Mouse (Mus musculus) forebrain, embryonic 11.5 days (tissue): ENCODE data around the gene Ncstn. TPM values are rescaled to one million over a fixed set of nuclear protein-coding genes. Genes with fewer than 3 reads are reported as not detected.

Experiments
- ATAC-seq: fragments of 200-750 bp; cut with Nextera tagmentation; replicated peaks from 2 replicates; pipeline ENCODE4 v1.8.0; 2017; ENCODE audit warnings: moderate TSS enrichment; ENCODE audit not compliant: low FRiP score
- DNase-seq: peaks from one replicate; pipeline ENCODE4 v3.0.0-alpha.2; 2017; ENCODE audit warnings: low spot score
- H3K27ac ChIP-seq: fragments of 300-500 bp; sonication (generic); 2 replicates; pipeline ENCODE4 v1.5.1; 2014; ENCODE audit warnings: low read depth, low read length
- H3K27me3 ChIP-seq: fragments of 300-500 bp; sonication (generic); 2 replicates; pipeline ENCODE4 v1.6.1; 2014; ENCODE audit warnings: mild to moderate bottlenecking, low read length, mixed read lengths; ENCODE audit not compliant: control insufficient read depth, insufficient read depth
- H3K36me3 ChIP-seq: fragments of 300-500 bp; sonication (generic); 2 replicates; pipeline ENCODE4 v1.6.1; 2014; ENCODE audit warnings: mild to moderate bottlenecking, low read length, moderate library complexity, mixed read lengths; ENCODE audit not compliant: control insufficient read depth, insufficient read depth
- H3K4me1 ChIP-seq: fragments of 300-500 bp; sonication (generic); replicated peaks from 2 replicates; pipeline ENCODE4 v1.6.1; 2014; ENCODE audit warnings: low read length, mixed read lengths; ENCODE audit not compliant: control insufficient read depth, insufficient read depth
- H3K4me2 ChIP-seq: fragments of 300-500 bp; sonication (generic); 2 replicates; pipeline ENCODE4 v1.6.1; 2014; ENCODE audit warnings: low read depth, mild to moderate bottlenecking, low read length, moderate library complexity, mixed read lengths; ENCODE audit not compliant: severe bottlenecking
- H3K4me3 ChIP-seq: fragments of 300-500 bp; sonication (generic); 2 replicates; pipeline ENCODE4 v1.5.1; 2014; ENCODE audit warnings: low read depth, low read length
- H3K9ac ChIP-seq: fragments of 300-500 bp; sonication (generic); 2 replicates; pipeline ENCODE4 v1.6.1; 2014; ENCODE audit warnings: low read length
- H3K9me3 ChIP-seq: fragments of 300-500 bp; sonication (generic); 2 replicates; pipeline ENCODE4 v1.6.1; 2016; ENCODE audit warnings: low read length, mixed read lengths; ENCODE audit not compliant: control insufficient read depth
- WGBS: fragments of 180-500 bp; shearing (Covaris S2); extraction: QIAGEN DNeasy Blood & Tissue Kit; methylation state at CpG from one replicate; pipeline ENCODE4 v1.1.7; 2014; 5-methylcytosine and 5-hydroxymethylcytosine counted together
- polyA plus RNA-seq: library from polyadenylated mRNA; unstranded; fragments of >200 nt; fragmentation: Nextera tagmentation; extraction: Ambion mirVana; gene quantifications from 2 replicates; pipeline ENCODE4 v1.2.1, GENCODE M21; 2014

Ncstn gene
- polyA plus RNA-seq, 1 experiment from 2014 or later = 107 TPM

DNA sequence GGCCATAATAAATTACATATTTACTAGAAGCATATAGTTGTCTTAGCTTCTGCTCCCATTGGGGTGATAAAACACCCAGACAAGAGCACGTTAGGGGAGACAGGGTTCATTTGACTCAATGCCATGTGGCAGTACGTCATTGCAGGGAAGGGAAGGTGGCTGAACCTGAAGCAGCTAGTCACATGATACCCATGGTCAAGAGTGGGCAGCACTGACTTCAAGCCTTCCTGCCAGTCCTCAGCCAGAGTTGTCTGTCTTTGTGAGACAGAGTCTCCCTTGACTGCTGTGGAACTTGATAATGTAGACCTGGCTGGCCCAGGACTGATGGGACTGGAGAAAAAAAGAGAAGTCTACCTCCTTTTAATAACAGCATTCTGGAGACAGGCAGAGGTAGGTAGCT lies 40.1 kb upstream of the Ncstn start:
- H3K4me2 ChIP-seq = no peak overlapping the region
- 90% methylated on average over 2 of the region's 2 CpGs for WGBS
- ATAC-seq = no peak
- no peaks in the 10 kb centered on the region for H3K9me3 ChIP-seq
- H3K36me3 ChIP-seq = peaks cover 12% of the 10 kb centered on the region
- H3K4me3 ChIP-seq = no peak overlapping the region
- H3K27me3 ChIP-seq = no peaks in the 10 kb centered on the region
- no peak overlapping the region for H3K9ac ChIP-seq
- peaks cover 3% of the 10 kb centered on the region; the same call in 1 of the 2 replicates for H3K4me1 ChIP-seq
- no peak overlapping the region for H3K27ac ChIP-seq
- no peak for DNase-seq

- H3K27ac ChIP-seq = no peak overlapping the region
- no peak overlapping the region for H3K9ac ChIP-seq
- H3K4me2 ChIP-seq = no peak overlapping the region
- no peaks in the 10 kb centered on the region for H3K4me1 ChIP-seq
- no peaks in the 10 kb centered on the region for H3K9me3 ChIP-seq
- WGBS = 50% methylated on average over 3 of the region's 3 CpGs
- no peaks in the 10 kb centered on the region for H3K27me3 ChIP-seq
- ATAC-seq = no peak
- H3K4me3 ChIP-seq = no peak overlapping the region
- peak; percentile 59 for DNase-seq
- peaks cover 15% of the 10 kb centered on the region for H3K36me3 ChIP-seq
Observed at GRCm38 (mm10) chr1:172119720-172120119, 37.1 kb upstream of the Ncstn start.

- Histone ChIP-seq H3K27ac (no peak overlapping the region), H3K4me1 (no peaks in the 10 kb centered on the region), H3K27me3 (no peaks in the 10 kb centered on the region), H3K9ac (no peak overlapping the region), H3K36me3 (peaks cover 16% of the 10 kb centered on the region), H3K9me3 (no peaks in the 10 kb centered on the region), H3K4me3 (no peak overlapping the region), H3K4me2 (no peak overlapping the region)
- ATAC-seq (no peak), DNase-seq (no peak)
- 87% methylated on average over 6 of the region's 6 CpGs for WGBS
Observed at GRCm38 (mm10) chr1:172119100-172119499, 36.5 kb upstream of the Ncstn start.

DNA sequence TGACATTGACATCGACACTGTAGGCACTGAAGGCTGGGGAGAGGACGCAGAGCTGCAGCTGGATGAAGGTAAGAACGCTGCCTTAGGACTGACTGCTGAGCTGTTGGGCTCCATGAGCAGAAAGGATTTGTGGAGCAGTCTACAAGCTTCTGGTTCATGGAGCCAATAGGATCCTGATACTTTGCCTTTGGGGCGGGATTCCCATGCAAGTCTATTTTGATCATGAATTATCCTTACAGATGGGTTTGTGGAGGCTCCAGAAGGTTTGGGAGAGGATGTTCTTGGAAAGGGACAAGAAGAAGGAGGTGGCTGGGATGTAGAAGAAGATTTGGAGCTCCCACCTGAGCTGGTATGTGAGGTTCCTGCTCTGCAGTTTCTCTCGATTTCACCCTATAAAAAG lies 34.4 kb upstream of the Ncstn start:
- H3K27ac ChIP-seq = no peak overlapping the region
- no peak overlapping the region for H3K9ac ChIP-seq
- no peak overlapping the region for H3K4me2 ChIP-seq
- no peaks in the 10 kb centered on the region for H3K9me3 ChIP-seq
- 94% methylated on average over 5 of the region's 5 CpGs for WGBS
- DNase-seq = no peak
- no peaks in the 10 kb centered on the region for H3K27me3 ChIP-seq
- H3K4me3 ChIP-seq = no peak overlapping the region
- no peaks in the 10 kb centered on the region for H3K4me1 ChIP-seq
- H3K36me3 ChIP-seq = peaks cover 20% of the 10 kb centered on the region
- ATAC-seq = no peak

DNA sequence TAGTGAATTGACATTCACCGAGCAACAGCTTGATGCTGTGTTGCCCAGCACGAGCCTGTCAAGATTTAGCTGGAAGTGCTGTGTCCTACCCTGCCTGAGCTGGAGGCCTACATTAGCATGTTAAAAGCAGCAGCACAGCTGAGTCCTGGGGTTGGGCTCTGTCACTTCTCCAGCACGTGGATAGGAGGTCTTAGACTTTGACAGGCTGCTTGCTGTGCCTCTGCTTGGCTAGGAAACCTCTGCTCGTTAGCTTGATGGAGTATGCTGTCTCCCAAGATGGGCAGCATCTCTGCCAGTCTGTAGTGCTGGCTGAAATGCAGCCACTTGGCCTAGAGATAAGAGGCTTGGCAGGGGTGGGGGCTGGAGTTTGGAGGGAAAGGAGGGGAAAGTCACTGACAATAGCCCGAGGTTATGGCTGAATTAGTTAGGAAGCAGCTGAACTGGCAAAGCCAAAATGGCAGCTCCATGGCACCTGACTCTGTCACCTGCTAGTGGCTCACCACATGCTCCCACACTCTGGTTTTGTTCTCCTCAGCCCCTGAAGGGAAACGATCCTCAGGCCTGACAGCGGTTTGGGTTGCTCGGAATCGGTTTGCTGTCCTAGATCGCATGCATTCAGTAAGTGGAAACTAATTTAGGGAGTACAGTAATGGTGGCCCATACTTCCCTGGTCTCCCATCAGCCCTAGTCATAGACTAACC lies 25.3 kb upstream of the Ncstn start:
- WGBS = 81% methylated on average over 10 of the region's 10 CpGs
- no peak for ATAC-seq

GRCm38 (mm10) chr1:172105101-172105500 lies 22.5 kb upstream of the Ncstn start:
- Histone ChIP-seq H3K36me3 (peaks cover 16% of the 10 kb centered on the region), H3K4me1 (no peaks in the 10 kb centered on the region), H3K27me3 (no peaks in the 10 kb centered on the region), H3K9ac (no peak overlapping the region), H3K4me2 (no peak overlapping the region), H3K27ac (no peak overlapping the region), H3K4me3 (no peak overlapping the region), H3K9me3 (no peaks in the 10 kb centered on the region)
- WGBS = 90% methylated on average over 11 of the region's 11 CpGs
- ATAC-seq = no peak
- DNase-seq = no peak

More for the DNA sequence above, 25.3 kb upstream of the Ncstn start:
- H3K27me3 ChIP-seq = no peaks in the 10 kb centered on the region
- no peak for DNase-seq
- H3K36me3 ChIP-seq = peaks cover 16% of the 10 kb centered on the region
- no peak overlapping the region for H3K4me2 ChIP-seq
- H3K4me1 ChIP-seq = no peaks in the 10 kb centered on the region
- no peak overlapping the region for H3K27ac ChIP-seq
- H3K9ac ChIP-seq = no peak overlapping the region
- no peak overlapping the region for H3K4me3 ChIP-seq
- H3K9me3 ChIP-seq = no peaks in the 10 kb centered on the region

- H3K9ac ChIP-seq = no peak overlapping the region
- peaks cover 15% of the 10 kb centered on the region for H3K36me3 ChIP-seq
- DNase-seq (no peak), ATAC-seq (no peak)
- H3K4me2 ChIP-seq = no peak overlapping the region
- H3K4me1 ChIP-seq = no peaks in the 10 kb centered on the region
- no peak overlapping the region for H3K4me3 ChIP-seq
- H3K9me3 ChIP-seq = no peaks in the 10 kb centered on the region
- no peak overlapping the region for H3K27ac ChIP-seq
- 92% methylated on average over 4 of the region's 4 CpGs for WGBS
- no peaks in the 10 kb centered on the region for H3K27me3 ChIP-seq
Observed at GRCm38 (mm10) chr1:172103619-172104018, 21.0 kb upstream of the Ncstn start.

DNA sequence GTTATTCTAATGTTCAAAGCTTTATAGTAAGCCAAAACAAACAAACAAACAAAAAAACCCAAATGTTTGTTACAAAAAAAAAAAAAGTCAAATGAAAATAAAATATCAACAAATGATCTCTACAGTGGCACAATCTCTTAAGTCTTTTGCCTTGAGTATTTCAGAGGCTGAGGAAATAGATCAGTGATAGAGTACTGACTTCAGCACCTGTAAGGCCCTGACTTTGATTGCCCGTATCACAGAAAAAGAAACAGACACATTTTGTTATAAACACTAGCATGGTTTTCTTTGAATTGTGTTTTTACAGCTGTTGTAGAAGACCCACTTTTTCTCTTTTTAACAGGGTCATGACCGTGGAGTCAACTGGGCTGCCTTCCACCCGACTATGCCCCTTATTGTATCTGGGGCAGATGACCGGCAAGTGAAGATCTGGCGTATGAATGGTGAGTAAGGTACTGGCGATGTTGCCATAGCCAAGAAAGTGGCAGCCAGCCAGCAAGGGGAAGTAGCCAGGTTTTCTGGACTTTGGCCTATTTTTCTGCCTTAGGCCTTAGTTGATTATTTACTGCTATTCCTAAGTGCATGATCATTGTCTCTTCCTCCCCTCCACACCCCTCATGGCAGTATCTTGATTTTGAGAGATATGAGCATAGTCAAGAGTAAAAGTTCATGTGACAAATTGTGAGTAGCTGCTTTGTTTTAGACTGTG lies 16.9 kb upstream of the Ncstn start:
- Histone ChIP-seq H3K9me3 (no peaks in the 10 kb centered on the region), H3K27me3 (no peaks in the 10 kb centered on the region), H3K27ac (no peak overlapping the region), H3K4me1 (no peaks in the 10 kb centered on the region), H3K4me2 (no peak overlapping the region), H3K9ac (no peak overlapping the region), H3K4me3 (no peak overlapping the region), H3K36me3 (peaks cover 8% of the 10 kb centered on the region)
- DNase-seq (no peak), ATAC-seq (no peak)
- 92% methylated on average over 6 of the region's 6 CpGs for WGBS

DNA sequence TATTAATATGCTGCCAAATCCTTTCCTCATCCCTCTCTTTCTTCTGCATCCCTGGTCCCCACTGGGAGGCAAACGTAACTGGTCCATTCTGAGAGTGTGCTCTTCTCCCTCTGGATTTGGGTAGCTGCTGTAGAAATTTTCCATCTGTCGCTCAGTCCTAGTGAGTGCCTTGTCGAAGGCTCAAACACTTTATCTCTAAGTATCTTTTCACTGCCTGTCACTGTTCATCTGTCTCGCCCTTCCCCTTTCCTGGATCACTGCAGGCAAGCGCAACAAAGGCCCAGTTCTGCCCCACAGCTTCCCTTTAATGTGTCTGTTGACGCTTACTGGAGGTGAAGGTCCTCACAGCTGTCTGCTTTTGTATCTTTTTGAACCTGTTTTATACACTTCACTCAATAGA lies 12.6 kb upstream of the Ncstn start:
- Histone ChIP-seq H3K27ac (no peak overlapping the region), H3K9ac (no peak overlapping the region), H3K36me3 (peaks cover 11% of the 10 kb centered on the region; the same call in 1 of the 2 replicates), H3K9me3 (no peaks in the 10 kb centered on the region), H3K4me2 (no peak overlapping the region), H3K4me1 (no peaks in the 10 kb centered on the region), H3K27me3 (no peaks in the 10 kb centered on the region), H3K4me3 (no peak overlapping the region)
- DNase-seq = no peak
- WGBS = 83% methylated on average over 6 of the region's 6 CpGs
- no peak for ATAC-seq
